Mouse (Mus musculus): ENCODE results near the gene Ppp3r2. TPM values are rescaled to one million over a fixed set of nuclear protein-coding genes. Genes with fewer than 3 reads are reported as not detected.

Gene Ppp3r2
- not detected for polyA plus RNA-seq (2017; shearing (Covaris generic))

- ATAC-seq, result no peak
Measured at GRCm38 (mm10) chr4:49681812-49682211, at the start of gene Ppp3r2. Gene Ppp3r2 (minus strand): TSS chr4:49682024.

- ATAC-seq, result no peak
Measured at GRCm38 (mm10) chr4:49729326-49729725, 47.5 kb upstream of the Ppp3r2 start.

DNA sequence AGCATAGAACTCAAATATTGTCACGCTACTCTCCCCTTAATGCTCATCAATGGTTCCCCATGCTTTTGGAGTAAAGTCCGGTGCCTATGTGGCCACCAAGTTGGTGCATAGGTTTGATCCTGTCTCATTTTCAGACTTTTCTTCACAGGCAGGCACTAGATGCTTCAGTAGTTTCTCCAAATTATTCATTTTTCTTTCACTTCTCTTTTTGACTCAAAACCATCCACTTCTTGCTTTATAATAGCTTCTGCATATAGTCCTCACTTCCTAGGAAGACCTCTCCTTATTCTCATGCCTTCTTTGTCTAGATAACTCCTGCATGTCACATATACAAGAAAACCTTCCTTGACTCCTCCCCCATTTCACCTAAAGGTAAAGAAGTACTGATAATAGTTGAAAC, 42.1 kb upstream of the Ppp3r2 start:
- no peak for ATAC-seq

DNA sequence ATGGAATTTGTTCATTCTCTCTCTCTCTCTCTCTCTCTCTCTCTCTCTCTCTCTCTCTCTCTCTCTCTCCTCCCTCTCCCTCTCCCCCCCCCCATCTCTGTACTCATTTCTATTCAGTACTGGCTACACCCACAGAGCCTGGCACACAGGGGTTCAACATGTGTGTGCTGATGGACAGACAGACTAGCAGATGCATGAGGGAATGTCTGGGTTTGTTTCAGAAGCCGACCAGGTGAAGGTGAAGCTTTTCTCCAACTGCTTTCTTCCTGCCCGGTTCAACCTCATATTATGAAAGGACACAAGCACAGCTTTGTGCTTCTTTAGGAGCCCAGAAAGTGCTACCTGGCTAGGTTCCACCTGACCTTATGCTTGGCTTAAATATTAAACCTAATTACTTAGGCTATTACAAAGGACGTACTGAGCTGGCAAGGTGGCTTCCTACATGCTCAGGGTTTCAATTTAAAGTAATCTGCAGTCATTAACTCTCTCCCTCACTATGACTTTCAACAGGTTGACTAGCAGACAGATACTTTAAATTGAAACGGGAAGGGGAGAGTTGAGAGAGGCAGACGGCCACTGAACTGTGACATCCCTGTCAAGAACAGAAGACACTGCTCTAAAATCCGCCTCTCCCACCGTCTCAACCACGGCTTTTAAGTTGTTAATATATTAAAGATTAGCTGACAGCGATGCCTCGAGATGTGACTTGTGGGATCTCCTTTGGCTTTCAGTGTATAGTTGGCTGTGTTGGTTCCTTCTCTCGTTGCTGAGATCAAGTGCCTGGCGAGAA, 9.8 kb upstream of the Ppp3r2 start:
- no peak for ATAC-seq

GRCm38 (mm10) chr4:49688594-49689288, 6.9 kb upstream of the Ppp3r2 start:
- peak; percentile 43 for ATAC-seq

DNA sequence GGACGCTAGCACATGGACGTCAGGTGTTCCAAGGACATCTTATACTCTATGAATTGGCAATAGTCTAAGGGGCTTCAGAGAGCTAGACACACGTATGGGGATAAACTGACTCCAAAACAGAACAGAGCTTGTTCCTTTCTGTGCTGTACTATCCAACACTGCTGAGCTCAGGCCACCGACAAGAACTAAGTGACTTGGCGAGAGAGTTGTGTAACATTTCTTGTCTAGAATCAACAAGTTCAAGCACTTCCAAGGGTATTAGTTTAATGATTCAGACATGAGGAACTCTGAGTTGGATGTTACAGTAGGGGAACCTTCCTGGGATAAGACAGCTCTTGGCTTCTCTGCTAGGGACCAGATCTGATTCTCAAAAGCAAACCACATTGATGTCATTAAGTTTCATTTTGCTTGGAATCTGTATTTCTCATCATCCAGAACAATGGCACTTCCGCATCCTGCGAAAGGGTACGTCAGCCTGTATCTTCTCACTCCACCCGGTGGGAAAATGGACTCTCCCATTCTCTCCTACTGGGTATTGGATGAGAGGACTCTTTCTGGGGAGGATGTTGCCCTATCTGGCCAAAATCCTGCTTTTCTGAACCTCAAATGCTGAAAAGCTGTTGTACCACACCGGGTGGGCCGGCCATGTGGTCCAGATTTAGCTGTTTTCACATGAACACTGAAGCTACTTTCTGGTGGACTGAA, 1.5 kb downstream of the Ppp3r2 start:
- no peak for ATAC-seq

DNA sequence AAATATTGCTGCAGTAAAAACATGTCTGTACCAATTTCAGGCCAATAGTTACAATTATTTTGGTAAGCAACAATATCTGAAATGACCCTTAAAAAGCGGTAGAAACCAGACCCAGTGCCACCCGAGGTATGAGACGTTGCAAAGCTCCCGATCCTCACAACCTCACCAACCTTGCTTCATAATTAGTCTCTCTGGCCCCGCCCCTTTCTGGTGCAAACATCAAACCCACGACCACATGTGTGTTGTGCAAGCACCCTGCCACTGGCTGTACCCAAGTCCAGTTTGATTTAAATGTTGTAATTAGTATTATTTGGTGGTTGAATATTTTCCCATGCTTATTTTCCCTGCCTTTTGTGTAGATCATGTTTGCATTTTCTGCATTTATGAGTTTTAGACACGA, 5.0 kb downstream of the Ppp3r2 start:
- no peak for ATAC-seq

- no peak for ATAC-seq
Measured at GRCm38 (mm10) chr4:49676071-49676470, 5.8 kb downstream of the Ppp3r2 start.

- ATAC-seq, result no peak
Measured at GRCm38 (mm10) chr4:49664850-49665249, 17.0 kb downstream of the Ppp3r2 start.

DNA sequence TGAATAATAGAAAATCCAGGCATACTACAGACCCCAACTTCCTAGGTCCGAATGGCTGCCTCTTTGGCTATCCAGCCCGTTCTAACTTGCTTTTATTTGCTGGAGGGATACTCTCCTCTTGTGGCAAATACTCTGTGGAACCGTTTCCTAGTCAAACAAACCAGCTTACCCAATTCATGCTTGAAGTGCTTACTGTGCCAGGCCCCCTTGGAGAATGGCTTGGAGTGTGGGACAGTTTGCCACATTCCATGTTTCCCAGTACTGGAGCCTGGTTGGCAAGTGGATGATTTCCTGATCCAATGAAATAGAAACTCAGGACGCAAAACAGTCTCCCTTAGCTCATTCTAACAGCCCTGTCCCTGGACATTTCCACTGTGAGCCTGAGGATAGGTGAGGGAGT, 19.6 kb downstream of the Ppp3r2 start:
- no peak for ATAC-seq

DNA sequence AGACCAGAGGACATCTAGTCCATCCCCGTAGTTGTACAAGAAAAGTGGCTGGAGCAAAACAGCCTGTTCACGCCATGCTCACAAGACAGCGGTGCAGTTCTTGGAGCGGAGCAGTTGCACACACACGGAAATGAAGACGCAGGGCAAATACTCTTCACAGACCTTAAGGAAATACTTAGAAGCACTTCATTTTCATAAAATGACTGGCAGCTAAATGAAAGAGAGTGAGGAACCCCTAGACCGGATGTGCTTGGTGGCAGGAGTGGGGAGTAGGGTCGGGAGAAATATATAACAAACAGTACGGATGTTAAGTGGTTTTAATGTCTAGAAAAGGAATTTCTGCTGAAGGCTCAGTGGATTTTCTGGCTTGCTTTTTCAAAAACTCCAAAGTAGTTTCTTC, 20.2 kb downstream of the Ppp3r2 start:
- ATAC-seq, result no peak

GRCm38 (mm10) chr4:49659421-49659820, 22.4 kb downstream of the Ppp3r2 start:
- ATAC-seq, result no peak

- ATAC-seq, result no peak
Measured at GRCm38 (mm10) chr4:49639913-49640312, 41.9 kb downstream of the Ppp3r2 start.

- ATAC-seq, result no peak
Measured at GRCm38 (mm10) chr4:49637821-49638220, 44.0 kb downstream of the Ppp3r2 start.

DNA sequence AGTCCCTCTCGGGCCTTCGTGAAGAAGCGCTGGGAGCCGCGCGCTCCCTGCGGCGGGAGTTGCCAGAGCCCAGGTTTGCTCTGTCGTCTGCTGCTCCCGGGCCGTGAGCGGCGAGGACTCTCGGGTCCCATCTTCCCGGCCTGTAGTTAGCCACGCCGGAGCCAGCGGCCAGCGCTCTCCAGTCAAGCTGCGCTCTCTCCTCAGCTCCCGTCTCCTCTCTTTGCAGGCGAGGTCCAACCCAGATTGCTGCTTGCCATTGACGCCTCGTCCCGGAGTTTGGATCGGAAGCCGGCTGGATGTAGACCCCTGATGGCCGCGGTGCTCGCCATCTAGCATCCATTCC, 49.7 kb downstream of the Ppp3r2 start:
- ATAC-seq, result peak; percentile 48

GRCm38 (mm10) chr4:49631319-49632138, 50.3 kb downstream of the Ppp3r2 start, which contains the start of gene Rnf20:
Gene Rnf20 (plus strand): TSS chr4:49632006.
- peak; percentile 87 for ATAC-seq

GRCm38 (mm10) chr4:49628941-49629340, 52.9 kb downstream of the Ppp3r2 start:
- no peak for ATAC-seq

Other genes with a start within 250 kb of the Ppp3r2 start
- gene Acnat1, start 208.1 kb downstream of the Ppp3r2 start, polyA plus RNA-seq (2017; shearing (Covaris generic)), result not detected
- not detected for gene Baat, start 175.5 kb downstream of the Ppp3r2 start, polyA plus RNA-seq (2017; shearing (Covaris generic))
- gene Mrpl50, start 160.9 kb downstream of the Ppp3r2 start, polyA plus RNA-seq (2017; shearing (Covaris generic)), result 10 to 100 TPM; 33.8 to 39.9 TPM
- gene Zfp189, start 160.8 kb downstream of the Ppp3r2 start, polyA plus RNA-seq (2017; shearing (Covaris generic)), result 1 to 10 TPM; 3.3 to 4.0 TPM
- gene Aldob, start 132.5 kb downstream of the Ppp3r2 start, polyA plus RNA-seq (2017; shearing (Covaris generic)), result not detected
- gene Tmem246, start 84.1 kb downstream of the Ppp3r2 start, polyA plus RNA-seq (2017; shearing (Covaris generic)), result not detected
- gene Rnf20, start 50.0 kb downstream of the Ppp3r2 start, polyA plus RNA-seq (2017; shearing (Covaris generic)), result 10 to 100 TPM; 52.4 to 62.4 TPM
- gene Grin3a, start 163.7 kb upstream of the Ppp3r2 start, polyA plus RNA-seq (2017; shearing (Covaris generic)), result under 1 TPM in 1 of 2 experiments, not detected in 1; 0.05 TPM